Mouse (Mus musculus) heart, embryonic 10.5 days (tissue): ENCODE measurements around the gene Ctsz. TPM values are rescaled to one million over a fixed set of nuclear protein-coding genes. Genes with fewer than 3 reads are reported as not detected.

Source experiments
- DNase-seq: peaks from one replicate; pipeline ENCODE4 v3.0.0-alpha.2; 2017; ENCODE audit warnings: low spot score
- H3K27ac ChIP-seq: fragments of 300-500 bp; sonication (generic); 2 replicates; pipeline ENCODE4 v1.5.1; 2016; ENCODE audit warnings: mild to moderate bottlenecking
- H3K27me3 ChIP-seq: fragments of 300-500 bp; sonication (generic); 2 replicates; pipeline ENCODE4 v1.6.1; 2016; ENCODE audit warnings: mild to moderate bottlenecking; ENCODE audit not compliant: poor library complexity, insufficient read depth, severe bottlenecking
- H3K36me3 ChIP-seq: fragments of 300-500 bp; sonication (generic); 2 replicates; pipeline ENCODE4 v1.6.1; 2016; ENCODE audit warnings: mild to moderate bottlenecking, moderate library complexity
- H3K4me1 ChIP-seq: fragments of 300-500 bp; sonication (generic); 2 replicates; pipeline ENCODE4 v1.6.1; 2016; ENCODE audit warnings: mild to moderate bottlenecking
- H3K4me3 ChIP-seq: fragments of 300-500 bp; sonication (generic); 2 replicates; pipeline ENCODE4 v1.5.1; 2016; ENCODE audit warnings: mild to moderate bottlenecking, moderate library complexity
- H3K9me3 ChIP-seq: fragments of 300-500 bp; sonication (generic); 2 replicates; pipeline ENCODE4 v1.6.1; 2016; ENCODE audit warnings: mild to moderate bottlenecking, moderate library complexity
- WGBS: fragments of 180-500 bp; shearing (Covaris S2); methylation state at CpG from one replicate; pipeline ENCODE4 v1.1.7; 2016; 5-methylcytosine and 5-hydroxymethylcytosine counted together
- polyA plus RNA-seq: library from polyadenylated mRNA; unstranded; fragments of >200 nt; fragmentation: Nextera tagmentation; extraction: Ambion mirVana; gene quantifications from 2 replicates; pipeline ENCODE4 v1.2.1, GENCODE M21; 2016

The Ctsz gene
- polyA plus RNA-seq, 1 experiment from 2014 or later, result 133 TPM

GRCm38 (mm10) chr2:174437697-174437982 is 1.2 kb downstream of the Ctsz start:
- Histone ChIP-seq H3K27me3 (no peaks in the 10 kb centered on the region), H3K4me3 (peak overlapping the region; percentile 78), H3K4me1 (peaks cover 42% of the 10 kb centered on the region), H3K27ac (no peak overlapping the region), H3K9me3 (no peaks in the 10 kb centered on the region), H3K36me3 (peaks cover 35% of the 10 kb centered on the region)
- DNase-seq, result no peak
- 94% methylated on average over 4 of the region's 4 CpGs for WGBS

- WGBS, result 91% methylated on average over 7 of the region's 7 CpGs
- DNase-seq, result no peak
Observed at GRCm38 (mm10) chr2:174436916-174437696, 1.7 kb downstream of the Ctsz start.

DNA sequence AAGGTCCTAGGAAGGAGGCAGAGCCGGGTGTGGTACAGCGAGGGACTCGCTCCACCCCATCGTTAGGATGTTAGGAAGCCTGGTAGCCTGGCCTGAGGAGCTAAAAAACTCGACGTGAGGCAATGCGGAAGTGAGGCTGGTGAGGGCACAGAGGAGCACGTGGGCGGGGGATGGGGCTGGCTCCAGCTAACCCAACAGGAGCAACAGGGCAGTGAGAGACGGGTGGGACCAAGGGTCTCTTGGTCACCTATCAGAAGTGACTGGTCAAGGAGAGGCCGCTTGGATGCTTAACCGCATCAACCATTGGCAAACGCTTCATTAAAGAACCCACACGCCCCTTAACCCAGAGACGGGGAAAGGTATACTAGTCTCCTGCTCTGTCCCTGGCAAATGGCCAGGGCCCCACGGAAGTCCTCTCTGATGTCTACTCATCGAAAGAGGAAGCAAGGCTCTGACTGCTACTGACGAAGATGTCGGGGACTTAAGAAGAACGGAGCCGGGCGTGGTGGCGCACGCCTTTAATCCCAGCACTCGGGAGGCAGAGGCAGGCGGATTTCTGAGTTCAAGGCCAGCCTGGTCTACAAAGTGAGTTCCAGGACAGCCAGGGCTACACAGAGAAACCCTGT is 2.6 kb downstream of the Ctsz start:
- Histone ChIP-seq H3K36me3 (peaks cover 42% of the 10 kb centered on the region), H3K4me3 (no peak overlapping the region), H3K4me1 (peaks cover 37% of the 10 kb centered on the region), H3K27ac (no peak overlapping the region), H3K9me3 (no peaks in the 10 kb centered on the region), H3K27me3 (no peaks in the 10 kb centered on the region)
- 92% methylated on average over 26 of the region's 26 CpGs for WGBS
- no peak for DNase-seq

More at GRCm38 (mm10) chr2:174436916-174437696, 1.7 kb downstream of the Ctsz start:
- Histone ChIP-seq H3K4me1 (peaks cover 42% of the 10 kb centered on the region), H3K4me3 (no peak overlapping the region), H3K36me3 (peaks cover 39% of the 10 kb centered on the region), H3K27me3 (no peaks in the 10 kb centered on the region), H3K9me3 (no peaks in the 10 kb centered on the region), H3K27ac (no peak overlapping the region)

DNA sequence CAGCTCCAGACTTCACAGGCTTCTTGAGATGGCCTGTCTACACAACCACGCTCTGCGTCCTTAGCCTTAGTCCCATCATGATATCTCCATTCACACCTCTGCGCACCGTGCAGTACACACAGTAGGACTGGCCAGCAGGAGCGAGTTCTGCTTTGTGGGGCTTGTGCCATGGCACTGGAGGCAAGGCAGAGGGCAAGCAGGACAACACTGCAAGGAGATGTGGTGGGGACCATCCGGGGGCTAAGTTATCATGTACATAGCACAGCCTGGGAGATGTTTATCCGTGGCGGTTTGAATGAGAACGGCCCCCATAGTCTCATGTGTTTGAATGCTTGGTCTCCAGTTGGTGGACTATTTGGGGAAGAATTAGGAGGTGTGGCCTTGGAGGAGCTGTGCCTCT is 3.9 kb downstream of the Ctsz start:
- Histone ChIP-seq H3K4me3 (no peak overlapping the region), H3K36me3 (peaks cover 48% of the 10 kb centered on the region), H3K9me3 (no peaks in the 10 kb centered on the region), H3K27me3 (no peaks in the 10 kb centered on the region), H3K27ac (no peak overlapping the region), H3K4me1 (peaks cover 33% of the 10 kb centered on the region)
- DNase-seq, result no peak
- 93% methylated on average over 9 of the region's 9 CpGs for WGBS

DNA sequence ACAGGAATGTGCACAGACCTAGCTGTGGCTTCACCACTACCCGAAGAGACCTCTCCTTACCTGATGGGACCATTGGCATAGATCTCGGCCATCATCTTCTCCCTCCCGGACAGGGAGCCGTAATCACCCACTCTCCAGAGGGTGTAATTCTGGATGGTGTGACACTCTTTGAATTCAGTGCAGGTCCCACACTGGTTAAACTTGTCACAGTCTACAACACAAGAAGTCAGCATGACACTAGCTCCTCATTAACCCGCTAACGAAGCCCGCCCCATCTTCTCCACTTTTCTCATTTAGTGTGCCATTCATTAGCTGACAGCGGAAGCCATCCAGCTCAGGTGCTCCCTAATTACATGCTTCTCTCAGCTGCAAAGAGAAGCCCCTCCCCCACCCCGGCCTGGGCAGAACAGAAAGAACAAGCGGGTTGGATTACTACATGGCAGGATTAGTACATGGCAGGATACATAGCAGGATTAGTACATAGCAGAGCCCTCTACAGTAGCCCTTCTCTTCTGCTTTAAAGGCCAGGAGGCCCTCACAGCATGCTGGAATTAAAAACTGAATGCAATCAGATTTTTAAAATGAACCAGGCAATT is 9.7 kb downstream of the Ctsz start:
- peaks cover 77% of the 10 kb centered on the region for H3K36me3 ChIP-seq
- WGBS, result 89% methylated on average over 10 of the region's 10 CpGs

DNA sequence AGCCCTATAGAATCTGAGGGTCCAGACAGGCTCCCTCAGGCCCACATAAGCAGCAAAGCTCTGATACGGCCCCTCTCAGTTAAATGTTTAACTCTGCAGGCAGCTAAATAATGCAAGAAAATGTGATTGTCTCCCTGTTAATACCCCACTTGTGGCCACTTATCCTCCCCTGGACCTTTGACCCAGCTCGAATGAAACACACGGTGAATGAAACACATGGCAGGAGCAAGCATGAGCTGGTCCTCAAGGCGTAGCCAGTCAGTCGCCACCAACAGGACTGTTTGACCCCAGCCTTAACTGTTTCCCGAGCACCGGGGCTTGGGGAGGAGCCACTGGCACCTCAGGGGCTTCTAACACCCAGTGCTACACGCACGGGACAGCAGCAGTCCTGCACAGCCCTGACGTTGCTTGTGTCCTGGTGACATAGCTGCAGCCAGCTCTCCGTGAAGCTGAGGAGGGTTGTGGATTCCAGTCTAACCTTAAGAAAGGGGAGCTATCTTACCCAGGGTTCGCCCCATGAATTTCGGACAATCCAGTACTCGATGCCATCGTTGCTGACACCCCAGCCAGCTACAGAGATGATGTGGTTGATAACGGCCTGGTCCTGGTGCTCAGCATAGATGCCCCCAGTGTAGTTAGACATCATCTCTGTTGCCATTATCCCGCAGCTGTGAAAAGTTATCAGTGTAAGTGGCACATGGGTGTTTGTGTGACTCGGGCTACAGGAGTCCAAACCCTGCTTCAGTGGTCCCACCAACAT is 10.6 kb downstream of the Ctsz start:
- WGBS, result 84% methylated on average over 18 of the region's 18 CpGs
- no peak for DNase-seq
- Histone ChIP-seq H3K4me3 (no peak overlapping the region), H3K27ac (no peak overlapping the region; the same call in 1 of the 2 replicates), H3K4me1 (no peaks in the 10 kb centered on the region), H3K36me3 (peaks cover 81% of the 10 kb centered on the region), H3K9me3 (no peaks in the 10 kb centered on the region), H3K27me3 (no peaks in the 10 kb centered on the region)

More for the DNA sequence above, 9.7 kb downstream of the Ctsz start:
- Histone ChIP-seq H3K9me3 (no peaks in the 10 kb centered on the region), H3K27ac (no peak overlapping the region), H3K4me3 (no peak overlapping the region), H3K4me1 (no peaks in the 10 kb centered on the region), H3K27me3 (no peaks in the 10 kb centered on the region)
- DNase-seq, result no peak

DNA sequence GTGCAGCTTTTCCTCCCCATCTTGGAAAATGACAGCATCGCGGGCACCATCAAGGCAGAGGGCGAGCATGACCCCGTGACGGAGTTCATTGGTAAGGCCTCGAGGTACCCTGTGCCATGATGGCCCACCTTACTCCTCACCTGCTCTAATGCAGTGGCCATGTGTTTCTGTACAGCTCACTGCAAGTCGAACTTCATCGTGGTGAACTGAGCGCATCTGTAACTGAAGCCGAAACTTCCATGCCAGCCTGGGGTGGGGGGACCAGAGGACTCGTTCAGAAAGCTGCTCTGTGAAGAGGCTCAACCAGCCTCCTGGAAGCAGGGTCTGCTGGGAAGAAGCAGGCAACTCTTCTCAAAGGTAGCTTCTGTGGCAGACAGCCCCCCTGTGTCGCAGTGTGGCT is 12.0 kb downstream of the Ctsz start:
- Histone ChIP-seq H3K9me3 (no peaks in the 10 kb centered on the region), H3K27ac (no peak overlapping the region), H3K36me3 (peaks cover 86% of the 10 kb centered on the region), H3K4me3 (no peak overlapping the region), H3K4me1 (no peaks in the 10 kb centered on the region), H3K27me3 (no peaks in the 10 kb centered on the region)
- WGBS, result 93% methylated on average over 12 of the region's 12 CpGs
- DNase-seq, result peak; percentile 68

DNA sequence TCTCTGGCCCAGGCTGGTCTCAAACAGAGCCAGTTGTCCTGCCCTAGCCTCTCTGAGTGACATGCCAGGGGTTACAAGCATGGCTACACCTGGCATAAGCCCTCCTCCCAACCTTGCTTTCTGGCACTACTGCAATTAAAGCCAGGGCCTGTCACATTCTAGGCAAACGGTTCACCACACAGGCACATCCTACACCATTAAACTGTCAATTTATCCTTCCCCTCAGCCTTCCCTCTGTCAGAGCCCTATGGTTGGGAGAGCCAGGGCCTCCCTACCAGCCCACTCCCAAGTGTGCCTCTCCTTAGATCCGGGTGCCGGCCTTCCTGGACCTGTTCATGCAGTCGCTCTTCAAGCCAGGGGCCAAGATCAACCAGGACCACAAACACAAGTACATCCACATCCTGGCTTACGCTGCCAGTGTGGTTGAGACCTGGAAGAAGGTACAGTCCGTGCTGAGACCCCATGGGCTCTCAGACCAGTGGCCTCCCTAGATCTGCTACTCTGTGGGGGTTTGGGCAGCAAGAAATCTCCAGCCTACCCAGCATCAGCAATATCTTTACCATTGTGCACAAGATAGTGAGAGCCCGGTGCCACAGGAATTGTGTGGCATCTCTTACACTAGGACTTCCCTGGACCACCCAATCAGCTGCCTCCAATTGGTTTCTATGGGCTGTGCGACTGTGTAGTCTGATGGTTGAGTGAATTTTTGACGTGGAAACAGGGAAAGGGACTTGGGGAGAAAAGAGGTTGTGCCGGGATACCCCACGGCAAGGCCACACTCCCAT is 14.3 kb downstream of the Ctsz start:
- Histone ChIP-seq H3K9me3 (no peaks in the 10 kb centered on the region), H3K4me3 (no peak overlapping the region), H3K27me3 (no peaks in the 10 kb centered on the region), H3K36me3 (peaks cover 98% of the 10 kb centered on the region), H3K4me1 (no peaks in the 10 kb centered on the region; the same call in 1 of the 2 replicates), H3K27ac (no peak overlapping the region)
- 93% methylated on average over 11 of the region's 11 CpGs for WGBS
- DNase-seq, result no peak

DNA sequence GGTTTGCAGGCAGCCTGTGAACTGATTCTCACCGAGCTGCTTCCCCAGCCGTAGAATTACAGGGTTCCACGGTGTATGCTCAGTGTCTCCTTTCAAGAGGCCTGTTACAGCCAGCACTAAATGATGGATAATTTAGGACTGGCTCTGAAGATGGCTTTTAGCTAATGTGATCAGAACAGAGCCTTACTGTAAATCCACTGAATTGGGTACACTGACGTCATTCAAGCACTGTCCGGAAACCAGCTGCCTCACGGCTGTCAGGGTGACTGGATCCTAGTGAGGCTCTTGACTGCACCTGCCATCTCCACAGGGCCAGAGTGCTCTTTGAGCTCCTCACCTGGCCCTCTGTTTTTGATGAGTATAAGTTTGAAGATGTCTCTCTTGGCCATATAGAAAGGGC is 17.7 kb downstream of the Ctsz start:
- H3K36me3 ChIP-seq, result peaks cover 64% of the 10 kb centered on the region
- no peak overlapping the region for H3K27ac ChIP-seq
- H3K27me3 ChIP-seq, result no peaks in the 10 kb centered on the region
- no peak for DNase-seq
- H3K9me3 ChIP-seq, result no peaks in the 10 kb centered on the region
- no peak overlapping the region for H3K4me3 ChIP-seq
- 92% methylated on average over 6 of the region's 6 CpGs for WGBS
- peaks cover 19% of the 10 kb centered on the region for H3K4me1 ChIP-seq

- Histone ChIP-seq H3K27me3 (no peaks in the 10 kb centered on the region), H3K9me3 (no peaks in the 10 kb centered on the region), H3K27ac (peak within 1 kb of the TSS; percentile 96), H3K36me3 (peaks cover 11% of the 10 kb centered on the region), H3K4me1 (peaks cover 19% of the 10 kb centered on the region), H3K4me3 (peak within 1 kb of the TSS; percentile 95)
- DNase-seq, result peak; percentile 98
- under 1% methylated on average over 40 of the region's 40 CpGs for WGBS
Observed at GRCm38 (mm10) chr2:174415731-174416310, 23.0 kb downstream of the Ctsz start, which contains the start of gene Nelfcd. Gene Nelfcd (plus strand): TSS chr2:174415804.

GRCm38 (mm10) chr2:174415001-174415730 is 23.7 kb downstream of the Ctsz start:
- 43% methylated on average over 18 of the region's 18 CpGs for WGBS
- Histone ChIP-seq H3K9me3 (no peaks in the 10 kb centered on the region), H3K36me3 (peaks cover 5% of the 10 kb centered on the region), H3K27ac (peak overlapping the region; percentile 96; the same call in 1 of the 2 replicates), H3K4me3 (peak overlapping the region; percentile 95), H3K27me3 (no peaks in the 10 kb centered on the region), H3K4me1 (peaks cover 19% of the 10 kb centered on the region)
- DNase-seq, result peak; percentile 68
